Mouse (Mus musculus): ENCODE data around the gene Snrpd2. TPM values are rescaled to one million over a fixed set of nuclear protein-coding genes. Genes with fewer than 3 reads are reported as not detected.

The Snrpd2 gene
- polyA plus RNA-seq, 1 experiment from 2014 or later, result 141 TPM

DNA sequence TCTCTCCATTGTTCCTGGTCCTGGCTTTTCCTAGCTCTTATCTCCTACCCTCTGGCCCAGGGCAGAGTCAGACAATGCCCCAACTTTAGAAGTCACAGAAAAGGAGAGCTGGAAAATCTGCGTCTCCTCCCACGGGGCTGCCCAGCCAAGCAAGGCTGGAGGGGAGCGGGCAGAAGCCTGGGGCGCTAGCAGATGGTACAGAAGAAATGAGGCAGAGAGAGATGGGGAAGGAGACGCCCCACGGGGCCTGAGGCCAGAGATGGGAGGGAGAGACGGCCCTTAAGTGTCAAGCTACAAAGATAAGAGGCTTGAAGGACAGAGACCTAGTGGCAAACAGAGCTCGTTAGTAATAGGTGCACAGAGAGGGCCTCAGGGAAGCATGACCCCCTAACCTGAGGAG is 22.3 kb downstream of the Snrpd2 start:
- Histone ChIP-seq H3K4me3 (ENCODE audit: low read length) (no peak overlapping the region), H3K27ac (ENCODE audit: low read length) (peak overlapping the region; percentile 61), H3K27me3 (ENCODE audit: insufficient read depth, low read length) (peaks cover 23% of the 10 kb centered on the region), H3K4me2 (replicated peaks; ENCODE audit: low read depth, low read length) (no peak overlapping the region), H3K9ac (replicated peaks; ENCODE audit: low read length) (peak overlapping the region; percentile 48), H3K9me3 (ENCODE audit: low read length) (peaks cover 7% of the 10 kb centered on the region; the same call in 1 of the 2 replicates), H3K4me1 (ENCODE audit: insufficient read depth, low read length) (peaks cover 24% of the 10 kb centered on the region), H3K36me3 (ENCODE audit: insufficient read depth, low read length) (no peaks in the 10 kb centered on the region)
- 36% methylated on average over 8 of the region's 8 CpGs for WGBS
- ATAC-seq (ENCODE audit: low FRiP score, low TSS enrichment), result no peak

DNA sequence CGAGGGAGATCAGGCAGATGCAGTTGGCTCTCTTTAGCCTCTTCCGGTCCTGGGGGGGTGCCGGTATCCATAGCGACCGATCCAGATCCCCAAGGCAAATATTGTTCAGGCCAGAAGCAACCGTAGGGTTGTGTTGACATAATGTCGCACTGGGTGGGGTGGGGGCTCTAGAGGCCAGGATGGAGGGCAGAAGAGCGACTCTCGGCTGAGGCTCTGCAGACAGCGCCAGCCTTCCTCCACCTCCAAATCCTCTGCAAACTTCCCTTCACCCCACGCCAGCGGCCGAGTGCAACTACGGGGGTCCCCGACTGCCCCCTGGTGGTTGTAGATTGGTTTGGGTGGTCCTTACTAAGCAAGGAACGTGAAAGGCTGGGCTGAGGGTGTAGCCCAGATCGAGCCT is 23.4 kb downstream of the Snrpd2 start:
- H3K4me2 ChIP-seq (replicated peaks; ENCODE audit: low read depth, low read length), result peak overlapping the region; percentile 57
- H3K4me1 ChIP-seq (ENCODE audit: insufficient read depth, low read length), result peaks cover 25% of the 10 kb centered on the region
- H3K9me3 ChIP-seq (ENCODE audit: low read length), result peaks cover 3% of the 10 kb centered on the region; the same call in 1 of the 2 replicates
- no peaks in the 10 kb centered on the region for H3K36me3 ChIP-seq (ENCODE audit: insufficient read depth, low read length)
- H3K4me3 ChIP-seq (ENCODE audit: low read length), result peak overlapping the region; percentile 35
- WGBS, result 4% methylated on average over 17 of the region's 17 CpGs
- H3K27ac ChIP-seq (ENCODE audit: low read length), result peak overlapping the region; percentile 61; the same call in 1 of the 2 replicates
- peak; percentile 58 for ATAC-seq (ENCODE audit: low FRiP score, low TSS enrichment)
- peak overlapping the region; percentile 55 for H3K9ac ChIP-seq (replicated peaks; ENCODE audit: low read length)
- peaks cover 33% of the 10 kb centered on the region for H3K27me3 ChIP-seq (ENCODE audit: insufficient read depth, low read length)

DNA sequence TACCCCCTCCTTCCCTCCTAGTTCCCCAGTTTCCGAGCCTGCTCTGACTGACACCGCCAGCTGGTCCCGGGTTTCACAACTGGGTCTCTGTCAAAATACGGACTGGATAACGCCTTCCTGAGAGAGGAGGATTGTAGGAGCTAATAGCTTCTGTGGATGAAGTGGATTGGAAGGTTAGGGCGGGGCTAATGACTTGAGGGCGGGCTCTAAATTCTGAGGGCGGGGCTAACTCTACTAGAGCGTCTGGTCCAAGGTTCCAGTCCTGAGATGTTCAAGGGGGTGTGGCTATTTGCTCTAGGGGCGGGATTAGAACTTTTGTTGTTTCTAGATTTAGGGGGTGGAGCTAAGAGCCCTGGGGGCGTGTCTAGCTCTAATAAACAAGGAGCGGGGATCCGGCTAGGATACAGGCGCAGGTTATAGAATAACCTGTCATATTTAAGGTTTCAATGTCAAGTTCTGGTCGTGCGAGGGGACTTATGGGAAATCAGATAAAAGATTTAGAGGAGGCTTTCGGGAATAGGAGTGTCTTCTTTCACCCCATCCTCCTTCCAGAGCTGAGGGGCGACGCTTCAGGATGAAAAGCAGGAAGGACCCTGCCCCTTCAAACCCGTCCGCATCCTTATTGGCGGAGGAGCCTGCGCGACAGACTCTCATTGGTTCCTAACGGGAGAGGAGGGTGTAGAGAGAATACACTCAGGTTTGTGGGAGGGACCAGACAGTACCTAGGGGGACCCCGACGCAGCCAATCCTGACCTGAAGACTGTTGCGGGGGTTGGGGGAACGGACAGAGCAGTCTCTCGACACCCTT is 26.4 kb downstream of the Snrpd2 start, which contains the start of gene Eml2:
Gene Eml2, plus strand, starts transcription at position 714 of the 808 bp plus-strand sequence.
- 0 out of 2 replicates have a peak, but pooled peaks have one; percentile 16 for ATAC-seq (ENCODE audit: low FRiP score, low TSS enrichment)
- Histone ChIP-seq H3K4me1 (ENCODE audit: insufficient read depth, low read length) (peaks cover 40% of the 10 kb centered on the region), H3K4me2 (replicated peaks; ENCODE audit: low read depth, low read length) (peak within 1 kb of the TSS; percentile 39), H3K27ac (ENCODE audit: low read length) (no peak within 1 kb of the TSS), H3K9me3 (ENCODE audit: low read length) (peaks cover 8% of the 10 kb centered on the region), H3K9ac (replicated peaks; ENCODE audit: low read length) (no peak within 1 kb of the TSS), H3K36me3 (ENCODE audit: insufficient read depth, low read length) (no peaks in the 10 kb centered on the region), H3K4me3 (ENCODE audit: low read length) (peak within 1 kb of the TSS; percentile 25), H3K27me3 (ENCODE audit: insufficient read depth, low read length) (peaks cover 60% of the 10 kb centered on the region)
- WGBS, result under 1% methylated on average over 30 of the region's 30 CpGs

DNA sequence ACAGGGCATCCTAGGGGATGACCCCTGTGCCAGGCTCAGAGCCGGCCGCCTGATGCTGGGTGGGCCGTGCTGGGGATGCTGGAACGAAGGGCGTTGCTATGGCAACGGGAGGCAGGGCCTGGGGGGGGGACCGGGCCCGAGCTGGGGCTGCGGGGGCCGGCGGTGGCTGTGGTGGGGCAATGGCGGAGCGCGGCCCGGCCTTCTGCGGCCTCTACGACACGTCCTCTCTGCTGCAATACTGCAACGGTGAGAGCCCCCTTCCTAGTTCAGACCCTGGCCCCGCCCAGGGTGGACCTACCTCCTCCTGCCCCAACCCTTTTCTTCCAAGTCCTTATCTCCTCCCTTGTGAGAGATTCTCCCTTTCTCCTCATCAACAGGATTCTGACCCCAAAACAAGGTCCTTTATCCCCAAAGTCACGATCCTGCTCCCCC is 27.0 kb downstream of the Snrpd2 start:
- peak overlapping the region; percentile 39 for H3K4me2 ChIP-seq (replicated peaks; ENCODE audit: low read depth, low read length)
- no peak overlapping the region for H3K27ac ChIP-seq (ENCODE audit: low read length)
- no peak for ATAC-seq (ENCODE audit: low FRiP score, low TSS enrichment)
- H3K27me3 ChIP-seq (ENCODE audit: insufficient read depth, low read length), result peaks cover 60% of the 10 kb centered on the region
- peaks cover 38% of the 10 kb centered on the region for H3K4me1 ChIP-seq (ENCODE audit: insufficient read depth, low read length)
- peak overlapping the region; percentile 25 for H3K4me3 ChIP-seq (ENCODE audit: low read length)
- no peak overlapping the region for H3K9ac ChIP-seq (replicated peaks; ENCODE audit: low read length)
- WGBS, result 9% methylated on average over 15 of the region's 21 CpGs
- peaks cover 8% of the 10 kb centered on the region for H3K9me3 ChIP-seq (ENCODE audit: low read length)
- no peaks in the 10 kb centered on the region for H3K36me3 ChIP-seq (ENCODE audit: insufficient read depth, low read length)

DNA sequence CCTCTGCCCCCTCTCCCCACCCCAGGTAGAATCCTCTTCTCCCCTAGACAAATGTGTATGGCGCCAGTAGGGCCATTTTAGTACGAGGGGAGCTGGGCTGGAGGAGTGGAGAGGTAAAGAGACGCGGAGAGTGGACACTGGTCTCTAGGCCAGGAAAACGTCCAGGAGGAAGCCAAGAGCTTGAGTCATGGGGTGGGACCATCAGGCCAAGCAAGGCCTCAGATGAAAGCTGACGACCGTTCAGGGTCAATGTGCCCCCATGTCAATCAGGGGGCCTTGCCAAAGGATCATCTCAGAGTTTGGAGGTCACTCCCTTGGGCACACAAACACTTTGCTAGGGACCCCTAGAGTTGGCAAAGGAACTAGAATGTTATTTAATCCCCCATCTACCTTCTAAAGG is 27.7 kb downstream of the Snrpd2 start:
- Histone ChIP-seq H3K4me3 (ENCODE audit: low read length) (no peak overlapping the region), H3K4me2 (replicated peaks; ENCODE audit: low read depth, low read length) (no peak overlapping the region), H3K4me1 (ENCODE audit: insufficient read depth, low read length) (peaks cover 38% of the 10 kb centered on the region), H3K27ac (ENCODE audit: low read length) (no peak overlapping the region), H3K9me3 (ENCODE audit: low read length) (peaks cover 8% of the 10 kb centered on the region), H3K36me3 (ENCODE audit: insufficient read depth, low read length) (no peaks in the 10 kb centered on the region), H3K9ac (replicated peaks; ENCODE audit: low read length) (no peak overlapping the region), H3K27me3 (ENCODE audit: insufficient read depth, low read length) (peaks cover 60% of the 10 kb centered on the region)
- no peak for ATAC-seq (ENCODE audit: low FRiP score, low TSS enrichment)
- 64% methylated on average over 7 of the region's 7 CpGs for WGBS

DNA sequence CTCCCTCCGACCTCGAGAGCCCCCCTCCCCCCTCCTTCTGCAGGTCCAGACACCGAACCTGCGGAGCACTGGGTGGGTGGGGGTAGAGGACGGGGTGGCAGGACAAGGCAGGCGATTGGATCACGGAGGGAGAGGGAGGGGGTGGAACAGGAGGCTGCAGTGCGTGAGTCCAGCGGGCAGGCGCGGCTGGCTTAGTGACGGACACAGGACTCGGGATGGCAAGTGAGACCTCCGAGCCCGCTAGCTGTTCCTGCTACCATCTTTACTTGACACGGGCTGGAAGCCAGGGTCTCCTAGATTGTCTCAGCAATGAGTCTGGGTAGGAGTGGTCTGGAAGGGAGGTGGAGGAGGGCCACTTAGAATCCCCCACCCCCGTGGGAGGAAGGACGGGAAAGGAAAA is 28.5 kb downstream of the Snrpd2 start:
- H3K9me3 ChIP-seq (ENCODE audit: low read length), result peaks cover 8% of the 10 kb centered on the region
- no peak overlapping the region for H3K27ac ChIP-seq (ENCODE audit: low read length)
- no peaks in the 10 kb centered on the region for H3K36me3 ChIP-seq (ENCODE audit: insufficient read depth, low read length)
- no peak overlapping the region for H3K4me3 ChIP-seq (ENCODE audit: low read length)
- H3K4me2 ChIP-seq (replicated peaks; ENCODE audit: low read depth, low read length), result peak overlapping the region; percentile 15; the same call in 1 of the 2 replicates
- H3K9ac ChIP-seq (replicated peaks; ENCODE audit: low read length), result no peak overlapping the region
- WGBS, result 3% methylated on average over 18 of the region's 18 CpGs
- H3K27me3 ChIP-seq (ENCODE audit: insufficient read depth, low read length), result peaks cover 60% of the 10 kb centered on the region
- no peak for ATAC-seq (ENCODE audit: low FRiP score, low TSS enrichment)
- peaks cover 34% of the 10 kb centered on the region for H3K4me1 ChIP-seq (ENCODE audit: insufficient read depth, low read length)

DNA sequence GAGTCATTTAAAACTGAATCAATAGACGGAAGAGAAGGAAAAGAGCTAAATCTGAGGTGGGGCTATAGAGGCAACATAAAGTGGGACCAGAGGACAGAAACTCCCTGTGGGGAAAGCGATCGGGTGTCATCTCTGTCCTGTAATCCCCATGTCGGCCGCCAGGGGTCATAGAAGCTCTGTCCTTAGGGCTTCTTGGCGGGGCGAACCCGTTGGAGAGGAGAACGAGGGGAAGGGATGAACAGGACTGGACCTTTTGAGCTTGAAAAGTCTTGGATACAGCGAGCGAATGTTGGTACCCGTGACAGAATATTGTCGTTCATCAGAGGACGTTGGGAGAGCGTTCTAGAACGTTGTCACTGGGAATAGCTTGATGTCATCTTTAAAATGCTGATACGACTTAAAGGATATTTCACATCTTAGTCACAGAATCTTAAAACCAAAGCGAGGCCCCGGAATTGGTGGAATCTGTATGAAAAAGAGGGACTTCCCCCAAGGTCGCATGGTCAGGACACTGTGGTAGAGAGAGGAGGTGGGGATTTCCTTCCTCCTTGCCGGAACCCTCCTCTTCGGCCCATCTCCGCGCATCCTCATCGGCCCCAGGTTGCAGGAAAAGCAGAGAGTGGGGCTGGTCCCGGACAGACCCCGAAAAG is 29.0 kb downstream of the Snrpd2 start:
- Histone ChIP-seq H3K9me3 (ENCODE audit: low read length) (peaks cover 8% of the 10 kb centered on the region), H3K36me3 (ENCODE audit: insufficient read depth, low read length) (no peaks in the 10 kb centered on the region), H3K4me1 (ENCODE audit: insufficient read depth, low read length) (peaks cover 34% of the 10 kb centered on the region), H3K9ac (replicated peaks; ENCODE audit: low read length) (no peak overlapping the region), H3K27ac (ENCODE audit: low read length) (no peak overlapping the region), H3K4me3 (ENCODE audit: low read length) (peak overlapping the region; percentile 29), H3K27me3 (ENCODE audit: insufficient read depth, low read length) (peaks cover 60% of the 10 kb centered on the region), H3K4me2 (replicated peaks; ENCODE audit: low read depth, low read length) (peak overlapping the region; percentile 54)
- 5% methylated on average over 27 of the region's 27 CpGs for WGBS
- ATAC-seq (ENCODE audit: low FRiP score, low TSS enrichment), result 0 out of 2 replicates have a peak, but pooled peaks have one; percentile 0

DNA sequence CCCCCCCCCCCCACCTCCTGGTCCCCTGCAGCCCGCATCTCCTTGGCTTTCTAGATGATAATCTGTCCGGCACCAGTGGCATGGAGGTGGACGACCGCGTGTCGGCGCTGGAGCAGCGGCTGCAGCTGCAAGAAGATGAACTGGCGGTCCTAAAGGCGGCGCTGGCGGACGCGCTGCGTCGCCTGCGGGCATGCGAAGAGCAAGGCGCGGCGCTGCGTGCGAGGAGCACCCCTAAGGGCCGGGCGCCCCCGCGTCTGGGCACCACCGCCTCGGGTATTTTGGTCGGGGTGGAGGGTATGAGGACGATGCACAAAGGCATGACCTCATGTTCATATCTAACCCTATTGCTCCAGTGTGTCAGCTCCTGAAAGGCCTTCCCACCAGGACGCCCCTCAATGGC is 29.7 kb downstream of the Snrpd2 start:
- peaks cover 8% of the 10 kb centered on the region for H3K9me3 ChIP-seq (ENCODE audit: low read length)
- H3K9ac ChIP-seq (replicated peaks; ENCODE audit: low read length), result peak overlapping the region; percentile 32; the same call in 1 of the 2 replicates
- peaks cover 57% of the 10 kb centered on the region for H3K27me3 ChIP-seq (ENCODE audit: insufficient read depth, low read length)
- H3K4me1 ChIP-seq (ENCODE audit: insufficient read depth, low read length), result peaks cover 35% of the 10 kb centered on the region
- H3K4me2 ChIP-seq (replicated peaks; ENCODE audit: low read depth, low read length), result peak overlapping the region; percentile 54
- peak overlapping the region; percentile 29 for H3K4me3 ChIP-seq (ENCODE audit: low read length)
- H3K27ac ChIP-seq (ENCODE audit: low read length), result no peak overlapping the region
- no peaks in the 10 kb centered on the region for H3K36me3 ChIP-seq (ENCODE audit: insufficient read depth, low read length)
- peak; percentile 3; the same call in 1 of the 2 replicates for ATAC-seq (ENCODE audit: low FRiP score, low TSS enrichment)
- under 1% methylated on average over 29 of the region's 32 CpGs for WGBS

DNA sequence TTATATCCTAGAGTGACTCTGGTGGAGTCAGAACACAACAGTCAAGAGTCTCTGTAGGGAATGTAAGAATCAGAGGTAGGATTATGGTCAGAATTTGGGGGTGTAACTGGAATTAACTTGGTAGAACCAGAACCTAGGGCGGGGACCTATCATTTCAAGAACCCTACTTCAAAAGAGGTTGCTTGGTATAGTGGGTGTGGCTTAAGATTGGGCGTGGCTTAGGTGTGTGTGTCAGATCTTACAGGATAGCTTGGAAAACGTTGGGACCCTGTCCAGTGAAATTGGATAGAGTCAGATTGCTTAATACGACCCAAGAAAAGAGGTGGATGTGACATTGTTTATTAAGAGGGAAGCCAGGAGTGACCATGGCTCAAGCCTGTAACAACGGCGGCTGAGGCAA is 30.4 kb downstream of the Snrpd2 start:
- WGBS, result 35% methylated on average over 6 of the region's 6 CpGs
- Histone ChIP-seq H3K27me3 (ENCODE audit: insufficient read depth, low read length) (peaks cover 53% of the 10 kb centered on the region), H3K36me3 (ENCODE audit: insufficient read depth, low read length) (no peaks in the 10 kb centered on the region)

More for the DNA sequence above, 30.4 kb downstream of the Snrpd2 start:
- ATAC-seq (ENCODE audit: low FRiP score, low TSS enrichment), result no peak
- no peak overlapping the region for H3K27ac ChIP-seq (ENCODE audit: low read length)
- peak overlapping the region; percentile 32; the same call in 1 of the 2 replicates for H3K9ac ChIP-seq (replicated peaks; ENCODE audit: low read length)
- H3K4me2 ChIP-seq (replicated peaks; ENCODE audit: low read depth, low read length), result peak overlapping the region; percentile 54
- no peak overlapping the region for H3K4me3 ChIP-seq (ENCODE audit: low read length)
- H3K9me3 ChIP-seq (ENCODE audit: low read length), result peaks cover 8% of the 10 kb centered on the region
- peaks cover 43% of the 10 kb centered on the region for H3K4me1 ChIP-seq (ENCODE audit: insufficient read depth, low read length)

Data from kidney, embryonic 16.5 days (tissue).